Mouse (Mus musculus) liver, embryonic 14.5 days (tissue): ENCODE data around the gene Rlbp1.

Experiments
- CTCF ChIP-seq: IDR thresholded peaks from 2 replicates; pipeline ENCODE4 v1.5.1; 2016; ENCODE audit warnings: antibody characterized with exemption, low read depth, control low read depth
- EP300 ChIP-seq: IDR thresholded peaks from 2 replicates; pipeline ENCODE4 v1.6.1; 2016; ENCODE audit warnings: antibody characterized with exemption, low read depth

- TF ChIP-seq CTCF: no peak
- TF ChIP-seq EP300: no peak
Observed at GRCm38 (mm10) chr7:79376516-79377275, 10.2 kb downstream of the Rlbp1 start.
